Mouse (Mus musculus): ENCODE measurements around the gene Nav2.

The Nav2 gene

GRCm38 (mm10) chr7:48925214-48925613 is 16.7 kb downstream of the Nav2 start:
- in situ Hi-C loops (cut with MboI; ENCODE audit: low sequenced_read_pairs), result no loop called here

DNA sequence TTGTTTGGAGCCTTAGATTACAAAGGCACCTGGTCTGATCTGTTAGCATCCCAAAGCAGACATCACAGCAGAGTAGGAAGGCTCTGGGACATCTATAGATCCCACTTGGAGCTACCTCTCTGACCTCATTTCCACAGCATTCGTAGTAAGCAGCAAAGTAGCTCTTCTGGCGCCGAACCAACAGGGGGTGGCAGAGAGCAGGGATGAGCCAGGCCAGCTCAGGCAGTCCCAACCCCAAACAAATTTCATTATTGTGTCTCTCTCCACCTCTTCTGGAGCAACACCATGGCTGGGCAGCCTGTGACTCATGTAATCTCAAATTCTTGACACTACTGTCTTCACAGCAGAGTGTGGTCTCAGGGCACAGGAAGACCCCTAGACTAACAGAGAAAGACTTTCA is 19.8 kb downstream of the Nav2 start:
- in situ Hi-C loops (cut with MboI; ENCODE audit: low sequenced_read_pairs), result no loop called here

GRCm38 (mm10) chr7:48930399-48930798 is 21.9 kb downstream of the Nav2 start:
- in situ Hi-C loops (cut with MboI; ENCODE audit: low sequenced_read_pairs), result no loop called here

- in situ Hi-C loops (cut with MboI; ENCODE audit: low sequenced_read_pairs), result no loop called here
These were observed 23.6 kb downstream of the Nav2 start for GRCm38 (mm10) chr7:48932138-48932537.

GRCm38 (mm10) chr7:48934816-48935215 is 26.3 kb downstream of the Nav2 start:
- in situ Hi-C loops (cut with MboI; ENCODE audit: low sequenced_read_pairs), result no loop called here

DNA sequence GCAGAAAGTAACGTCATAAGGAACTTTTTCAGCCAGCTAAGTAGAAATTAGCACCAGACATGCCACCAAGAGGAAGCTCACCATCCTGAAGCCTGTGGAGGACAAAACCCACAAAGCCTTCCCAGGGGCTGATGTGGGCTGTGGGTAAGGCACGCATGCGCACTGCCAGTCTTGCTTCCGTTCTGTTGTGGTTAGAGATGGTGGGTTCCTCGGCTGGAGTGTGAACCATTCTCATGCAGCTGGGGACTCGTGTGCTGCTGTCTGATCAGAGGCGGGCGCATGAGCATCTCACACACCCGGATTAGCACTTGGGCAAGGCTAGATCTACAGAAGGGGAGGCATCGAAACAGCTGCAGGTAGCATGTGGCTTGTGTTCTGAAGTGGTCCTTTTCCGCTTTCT is 29.0 kb downstream of the Nav2 start:
- in situ Hi-C loops (cut with MboI; ENCODE audit: low sequenced_read_pairs), result no loop called here

DNA sequence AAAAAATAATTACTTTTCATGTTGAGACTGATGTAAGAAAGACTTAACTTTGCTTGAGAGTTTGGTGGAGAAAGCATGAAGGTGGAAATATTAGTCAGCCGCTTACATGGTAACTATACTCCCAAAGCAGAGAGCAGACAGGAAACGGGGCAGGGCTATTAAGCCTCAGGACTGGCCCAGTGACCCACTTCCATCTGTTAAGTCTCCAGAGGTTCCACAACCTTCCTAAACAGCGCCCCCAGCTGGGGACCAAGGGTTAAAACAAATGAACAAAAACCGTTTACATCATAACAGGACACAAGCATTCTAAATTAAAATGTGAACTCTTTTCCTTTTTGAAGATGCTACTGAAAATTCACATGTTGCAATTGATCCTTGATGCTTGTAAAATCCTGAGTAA is 29.7 kb downstream of the Nav2 start:
- in situ Hi-C loops (cut with MboI; ENCODE audit: low sequenced_read_pairs), result no loop called here

DNA sequence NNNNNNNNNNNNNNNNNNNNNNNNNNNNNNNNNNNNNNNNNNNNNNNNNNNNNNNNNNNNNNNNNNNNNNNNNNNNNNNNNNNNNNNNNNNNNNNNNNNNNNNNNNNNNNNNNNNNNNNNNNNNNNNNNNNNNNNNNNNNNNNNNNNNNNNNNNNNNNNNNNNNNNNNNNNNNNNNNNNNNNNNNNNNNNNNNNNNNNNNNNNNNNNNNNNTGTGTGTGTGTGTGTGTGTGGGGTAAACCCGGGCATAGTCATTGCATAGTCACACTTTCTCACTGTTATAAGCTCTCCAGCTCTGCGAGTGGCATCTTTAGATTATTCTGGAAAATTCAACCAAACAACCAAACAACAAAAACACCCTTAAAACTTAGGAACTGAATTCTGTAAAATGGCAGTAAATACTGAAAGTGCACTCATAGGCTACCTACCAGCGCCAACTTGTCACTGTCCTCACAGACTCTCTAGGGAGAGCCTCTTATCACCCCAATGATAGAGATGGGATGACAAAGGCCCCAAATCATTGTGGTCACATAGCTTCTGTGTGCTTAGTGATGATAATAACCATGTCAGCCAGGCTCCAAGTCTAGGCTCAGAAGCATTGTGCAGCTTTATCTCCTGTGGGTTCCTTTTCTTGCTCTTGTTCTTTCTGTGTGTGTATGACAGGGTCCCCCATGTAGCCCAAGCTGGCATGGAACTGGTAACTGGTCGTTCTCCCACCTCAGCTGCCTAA is 40.0 kb downstream of the Nav2 start:
- in situ Hi-C loops (cut with MboI; ENCODE audit: low sequenced_read_pairs), result no loop called here

DNA sequence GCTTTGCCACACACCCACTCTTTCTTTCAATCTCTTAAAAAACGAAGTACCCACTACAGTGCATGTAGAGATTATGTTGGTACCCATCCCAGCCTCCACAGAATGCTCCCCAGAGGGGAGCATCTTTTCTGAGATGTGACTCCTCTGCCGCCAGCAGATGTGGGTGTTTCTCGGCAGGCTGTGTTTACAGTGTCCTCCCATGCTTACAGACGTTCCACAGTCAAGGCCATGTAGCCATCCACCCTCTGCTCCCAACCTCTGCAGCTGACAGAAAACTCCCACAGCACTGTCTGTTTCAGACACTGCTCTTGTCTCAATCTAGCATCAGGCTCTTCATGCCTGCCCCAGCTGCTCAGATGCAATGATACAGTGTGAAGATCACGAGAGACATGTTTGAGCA is 46.0 kb downstream of the Nav2 start:
- in situ Hi-C loops (cut with MboI; ENCODE audit: low sequenced_read_pairs), result no loop called here

DNA sequence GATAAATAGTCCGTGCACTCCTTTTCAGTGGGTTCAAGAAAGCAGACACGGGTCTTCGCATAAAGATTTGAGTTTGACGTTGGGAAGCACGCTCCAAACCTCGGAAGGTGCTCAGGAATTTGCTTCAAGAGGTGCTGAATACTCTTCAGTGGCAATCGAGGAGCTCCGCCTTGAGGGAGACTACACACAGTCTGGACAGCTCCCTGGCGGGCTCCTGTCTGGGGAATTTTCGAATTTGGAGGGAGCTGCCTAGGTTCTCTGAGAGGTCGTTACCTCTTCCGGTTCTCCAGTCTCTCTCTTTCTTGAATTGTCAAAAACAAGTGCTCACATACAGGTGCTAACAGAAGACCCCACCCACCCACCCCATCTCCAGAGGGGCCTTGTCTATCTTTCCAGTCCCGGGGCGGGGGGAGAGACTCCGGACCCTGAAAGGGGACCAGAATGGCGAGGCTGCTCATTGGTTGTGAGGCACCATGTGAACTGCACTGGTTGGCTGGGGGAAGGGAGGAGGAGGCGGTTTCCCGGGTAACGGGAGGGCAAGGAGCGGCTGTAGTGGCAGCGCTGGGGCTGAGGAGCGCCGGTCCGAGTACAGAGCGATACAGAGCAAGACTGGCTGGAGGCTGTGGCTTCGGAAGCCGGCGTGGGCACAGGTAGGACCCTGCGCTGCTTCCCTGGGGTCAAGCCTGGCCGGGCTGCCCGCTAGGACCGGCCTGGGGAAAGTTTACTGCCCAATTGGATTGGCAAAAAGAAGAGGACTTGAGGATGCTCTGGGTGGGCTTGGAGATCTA is 50.2 kb downstream of the Nav2 start:
- in situ Hi-C loops (cut with MboI; ENCODE audit: low sequenced_read_pairs), result no loop called here

DNA sequence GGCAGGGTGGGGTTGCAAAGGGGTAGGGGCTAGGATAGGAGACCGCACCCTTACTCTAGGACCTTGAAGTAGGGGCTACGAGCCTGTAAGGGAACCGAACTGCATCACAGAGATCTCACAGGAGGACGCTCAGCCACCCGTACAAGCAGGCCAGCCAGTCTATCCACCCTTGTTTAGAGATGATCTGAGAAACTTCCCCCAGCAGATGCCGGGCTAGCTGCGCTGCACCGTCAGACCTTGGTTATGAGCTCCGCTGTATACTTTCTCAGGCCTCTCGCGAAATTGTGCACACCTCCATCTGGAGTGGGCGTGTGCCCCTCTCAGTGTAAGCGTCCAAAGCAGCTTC is 50.8 kb downstream of the Nav2 start:
- in situ Hi-C loops (cut with MboI; ENCODE audit: low sequenced_read_pairs), result no loop called here

- in situ Hi-C loops (cut with MboI; ENCODE audit: low sequenced_read_pairs), result no loop called here
These were observed 51.6 kb downstream of the Nav2 start for GRCm38 (mm10) chr7:48960152-48960551.

DNA sequence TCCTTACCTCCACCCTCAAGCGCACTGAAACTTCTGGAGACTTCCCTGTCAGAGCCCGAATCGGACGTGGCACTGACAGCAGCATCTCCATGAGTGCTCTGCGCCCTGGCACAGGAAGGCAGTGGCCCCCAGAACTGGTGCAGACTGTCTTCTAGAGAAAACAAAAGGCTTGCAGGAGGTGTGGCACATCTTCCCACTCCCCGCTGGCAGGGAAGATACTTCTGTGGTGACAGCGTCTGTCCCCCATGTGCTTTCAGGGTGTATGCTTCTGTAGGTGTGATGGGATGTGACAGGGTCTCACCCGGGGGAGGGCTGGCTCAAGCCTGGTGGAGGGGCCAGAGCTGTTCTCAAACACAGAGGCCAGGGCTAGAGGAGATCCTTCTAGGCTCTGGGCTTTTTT is 53.0 kb downstream of the Nav2 start:
- in situ Hi-C loops (cut with MboI; ENCODE audit: low sequenced_read_pairs), result no loop called here

- in situ Hi-C loops (cut with MboI; ENCODE audit: low sequenced_read_pairs), result no loop called here
These were observed 53.4 kb downstream of the Nav2 start for GRCm38 (mm10) chr7:48961935-48962334.

GRCm38 (mm10) chr7:48963112-48963511 is 54.6 kb downstream of the Nav2 start:
- in situ Hi-C loops (cut with MboI; ENCODE audit: low sequenced_read_pairs), result no loop called here

- in situ Hi-C loops (cut with MboI; ENCODE audit: low sequenced_read_pairs), result no loop called here
These were observed 55.0 kb downstream of the Nav2 start for GRCm38 (mm10) chr7:48963554-48963953.

- in situ Hi-C loops (cut with MboI; ENCODE audit: low sequenced_read_pairs), result no loop called here
These were observed 57.4 kb downstream of the Nav2 start for GRCm38 (mm10) chr7:48965796-48966512.

DNA sequence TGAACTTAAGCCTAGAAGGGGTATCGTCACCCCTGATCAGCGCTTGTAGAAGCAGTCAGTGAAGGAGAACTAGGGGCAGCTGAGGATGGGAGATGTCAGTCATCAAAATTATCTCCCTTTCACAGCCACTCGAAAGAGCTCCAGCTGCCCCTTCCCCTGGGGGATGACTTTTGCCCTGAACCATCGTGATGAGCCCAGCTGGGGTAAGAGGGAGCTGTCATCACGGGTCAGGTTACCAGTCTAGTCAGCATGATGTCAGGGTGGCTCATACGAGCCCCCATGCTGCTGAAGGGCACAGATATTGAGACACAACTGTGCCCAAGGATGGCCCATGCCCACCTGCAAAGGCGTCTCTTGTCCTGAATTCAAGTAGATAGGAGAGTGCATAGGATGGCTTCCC is 72.5 kb downstream of the Nav2 start:
- in situ Hi-C loops (cut with MboI; ENCODE audit: low sequenced_read_pairs), result no loop called here

DNA sequence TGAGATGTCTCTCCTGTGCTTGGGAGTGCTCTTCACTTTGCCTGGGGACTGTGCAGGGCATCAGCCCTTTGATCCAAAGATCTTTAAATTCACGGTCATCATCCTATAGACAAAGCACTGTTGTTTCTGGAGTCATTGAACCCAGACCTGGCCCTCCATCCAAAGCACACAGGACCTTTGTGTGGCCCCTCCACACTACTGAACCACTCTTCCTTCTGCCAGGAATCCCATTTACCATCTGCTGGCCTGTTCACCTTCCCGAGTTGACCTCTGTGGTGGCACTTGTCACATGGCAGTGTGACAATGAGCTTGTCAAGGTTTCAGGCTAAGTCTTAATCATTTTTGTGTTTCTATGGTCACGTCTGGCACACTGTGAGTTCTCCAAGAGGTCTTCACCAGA is 73.3 kb downstream of the Nav2 start:
- in situ Hi-C loops (cut with MboI; ENCODE audit: low sequenced_read_pairs), result no loop called here

DNA sequence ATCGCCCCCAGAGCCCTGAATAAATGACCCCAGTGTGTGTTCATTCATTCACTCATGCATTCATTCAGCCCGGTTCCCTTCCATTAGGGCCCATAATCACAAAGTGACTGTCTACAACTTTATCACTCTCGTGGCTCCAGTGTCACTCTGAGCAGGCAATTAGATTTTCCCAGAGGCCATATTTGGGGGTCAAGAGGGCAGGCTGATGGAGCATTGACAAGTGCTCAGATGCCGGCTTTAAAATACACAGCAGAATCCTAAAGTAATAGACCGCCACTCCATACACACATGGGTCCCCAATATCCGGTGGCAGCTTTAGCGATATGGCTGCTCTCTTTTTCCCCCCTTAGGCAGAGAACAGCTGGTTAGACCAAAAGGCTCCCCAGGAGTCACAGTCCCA is 74.1 kb downstream of the Nav2 start:
- in situ Hi-C loops (cut with MboI; ENCODE audit: low sequenced_read_pairs), result no loop called here

DNA sequence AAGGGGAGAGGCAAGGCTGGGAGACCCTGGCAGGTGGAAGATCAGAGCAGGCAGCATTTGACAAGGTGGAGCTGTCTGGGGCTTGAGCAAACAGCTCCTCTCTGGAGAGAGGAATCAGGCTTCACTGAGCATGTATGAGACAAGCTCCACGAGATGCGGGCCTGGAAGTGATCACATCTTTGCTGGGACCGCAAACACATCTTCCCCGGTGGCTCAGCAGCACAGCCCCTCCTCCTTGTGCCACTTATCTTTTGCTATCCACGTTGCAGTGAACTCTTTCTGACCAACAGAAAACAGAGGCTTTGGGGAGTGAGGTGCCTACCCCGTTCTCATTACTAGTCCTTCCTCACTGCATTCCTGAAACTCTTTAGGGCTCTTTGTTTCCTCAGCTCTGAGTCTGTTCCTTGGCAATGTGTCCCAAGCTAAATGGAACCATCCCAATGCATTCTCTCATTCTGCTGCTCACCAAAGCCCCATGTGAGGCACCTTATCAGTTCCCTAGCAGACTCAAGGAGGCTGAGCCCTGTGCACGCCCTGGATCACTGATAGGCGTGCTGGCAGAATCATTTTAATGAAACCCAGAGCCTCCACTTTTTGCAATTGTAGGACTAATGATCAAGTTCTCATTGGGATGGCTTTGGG is 83.5 kb downstream of the Nav2 start:
- in situ Hi-C loops (cut with MboI; ENCODE audit: low sequenced_read_pairs), result no loop called here

Measured in CH12F3 (cell line).